Mouse (Mus musculus) liver, embryonic 14.5 days (tissue): ENCODE measurements around the gene Vmn1r138. TPM values are rescaled to one million over a fixed set of nuclear protein-coding genes. Genes with fewer than 3 reads are reported as not detected.
"Not testable (repeated sequence)": the region's sequence is repeated elsewhere in the genome, so short reads cannot be mapped to it uniquely, and the experiment has no call there.

Experiments
- ATAC-seq: fragments of 200-750 bp; cut with Nextera tagmentation; 2 replicates; pipeline ENCODE4 v1.8.0; 2017; ENCODE audit warnings: moderate number of reproducible peaks, mild to moderate bottlenecking, moderate library complexity; ENCODE audit not compliant: insufficient read depth
- DNase-seq, 3 experiments: peaks; one replicate each; pipeline ENCODE4 v3.0.0-alpha.2; 2012 to 2013; ENCODE audit warnings: low read depth in 3 of 3, low spot score in 3 of 3
- H3K27ac ChIP-seq: fragments of 300-500 bp; sonication (generic); 2 replicates; pipeline ENCODE4 v1.5.1; 2014; ENCODE audit warnings: moderate library complexity, mild to moderate bottlenecking, control low read depth, inconsistent platforms
- H3K27me3 ChIP-seq: fragments of 300-500 bp; sonication (generic); 2 replicates; pipeline ENCODE4 v1.6.1; 2014; ENCODE audit warnings: mild to moderate bottlenecking, low read length, moderate library complexity; ENCODE audit not compliant: control insufficient read depth, insufficient read depth
- H3K36me3 ChIP-seq: fragments of 300-500 bp; sonication (generic); replicated peaks from 2 replicates; pipeline ENCODE4 v1.6.1; 2014; ENCODE audit warnings: low read depth; ENCODE audit not compliant: control insufficient read depth, insufficient read depth
- H3K4me1 ChIP-seq, 2 experiments: fragments of 200-500 bp in 1 of 2; fragments of 300-500 bp in 1 of 2; sonication (generic) in 1 of 2; replicated peaks; 2 replicates each; pipeline ENCODE4 v1.6.1; 2012 to 2014; ENCODE audit warnings: antibody characterized with exemption in 1 of 2, inconsistent platforms in 1 of 2, low read length in 1 of 2; ENCODE audit not compliant: control insufficient read depth in 2 of 2, insufficient read depth in 2 of 2
- H3K4me2 ChIP-seq: fragments of 300-500 bp; sonication (generic); 2 replicates; pipeline ENCODE4 v1.6.1; 2014; ENCODE audit warnings: low read depth, mild to moderate bottlenecking, control low read depth, moderate library complexity
- H3K4me3 ChIP-seq, 2 experiments: fragments of 200-500 bp in 1 of 2; fragments of 300-500 bp in 1 of 2; sonication (generic) in 1 of 2; 2 replicates each; pipeline ENCODE4 v1.5.1; 2012 to 2014; ENCODE audit warnings: low read depth in 2 of 2, low read length in 2 of 2, mild to moderate bottlenecking in 2 of 2, control low read depth in 1 of 2, inconsistent platforms in 1 of 2, moderate library complexity in 1 of 2; ENCODE audit not compliant: insufficient read depth in 1 of 2
- H3K9ac ChIP-seq: fragments of 300-500 bp; sonication (generic); replicated peaks from 2 replicates; pipeline ENCODE4 v1.6.1; 2014; ENCODE audit warnings: mild to moderate bottlenecking, control low read depth, moderate library complexity
- H3K9me3 ChIP-seq: fragments of 300-500 bp; sonication (generic); 2 replicates; pipeline ENCODE4 v1.6.1; 2016; ENCODE audit warnings: low read length, mixed read lengths; ENCODE audit not compliant: control insufficient read depth
- WGBS: fragments of 180-500 bp; shearing (Covaris S2); extraction: QIAGEN DNeasy Blood & Tissue Kit; methylation state at CpG from one replicate; pipeline ENCODE4 v1.1.7; 2014; ENCODE audit not compliant: insufficient replicate concordance; 5-methylcytosine and 5-hydroxymethylcytosine counted together
- polyA plus RNA-seq, 2 experiments: library from polyadenylated mRNA; depleted of rRNA in 1 of 2; stranded (reverse) in 1 of 2; unstranded in 1 of 2; fragments of >200 nt; fragmentation: Nextera tagmentation in 1 of 2; extraction: Ambion mirVana in 1 of 2; gene quantifications; 2 replicates each; pipeline versions ENCODE4 v1.2.1 to v1.2.3; 2012 to 2014

Gene Vmn1r138
- polyA plus RNA-seq (2012; rRNA removed) (not detected in 2 replicates), polyA plus RNA-seq (2014; fragmentation: Nextera tagmentation; extraction: Ambion mirVana) (not detected in 2 replicates)

DNA sequence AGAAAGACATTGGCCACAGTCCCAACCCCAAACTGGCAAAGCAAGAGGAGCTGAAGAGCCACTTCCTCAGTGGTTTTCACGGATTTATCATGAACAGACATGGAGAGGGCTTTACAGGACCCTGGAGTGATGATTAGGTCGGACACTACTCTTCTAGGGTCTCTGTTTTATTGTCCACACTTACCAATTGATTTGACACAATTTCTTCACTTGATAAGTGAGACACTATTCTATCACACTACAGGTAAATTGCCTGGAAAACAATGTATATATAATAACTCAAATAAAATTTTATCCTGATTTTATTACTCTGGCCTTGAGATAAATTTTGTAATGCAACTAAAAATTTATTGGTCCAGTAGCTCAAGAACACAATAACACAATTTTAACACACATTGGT is at the start of gene Vmn1r138:
TSS of gene Vmn1r138 (minus strand) at position 101 of the 400 bp plus-strand sequence.
- H3K9ac ChIP-seq, H3K36me3 ChIP-seq, H3K27me3 ChIP-seq, H3K9me3 ChIP-seq, H3K27ac ChIP-seq, ATAC-seq, H3K4me3 ChIP-seq, H3K4me1 ChIP-seq, DNase-seq, H3K4me2 ChIP-seq: not testable (repeated sequence)
- no CpG with 5 or more reads among the region's 2 CpGs for WGBS

DNA sequence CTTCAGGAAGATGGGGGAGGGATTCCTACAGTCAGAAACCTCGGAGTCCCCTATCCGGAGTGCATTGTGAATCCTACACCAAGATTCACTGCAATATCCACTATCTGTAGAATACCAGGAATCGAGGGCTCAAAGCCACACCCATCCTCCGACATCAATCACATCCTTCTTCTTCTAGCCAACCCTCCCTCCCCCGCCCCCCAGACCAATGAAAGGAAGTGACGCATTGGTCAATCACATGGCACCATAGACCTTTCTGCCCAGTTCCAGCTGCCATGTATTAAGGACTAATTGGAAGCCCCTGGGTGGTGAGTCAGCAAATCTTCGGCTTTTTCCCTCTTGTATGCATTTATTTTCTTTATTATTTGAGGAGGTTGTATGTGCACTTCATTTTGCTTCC is 40.1 kb upstream of the Vmn1r138 start, which contains the start of gene Vmn1r139:
TSS of gene Vmn1r139 (plus strand) at position 301 of the 400 bp plus-strand sequence.
- not testable (repeated sequence) for H3K27ac ChIP-seq, H3K4me1 ChIP-seq, ATAC-seq, H3K9me3 ChIP-seq, H3K4me2 ChIP-seq, H3K4me3 ChIP-seq, H3K27me3 ChIP-seq, DNase-seq, H3K9ac ChIP-seq, H3K36me3 ChIP-seq
- WGBS = no CpG with 5 or more reads among the region's 7 CpGs

DNA sequence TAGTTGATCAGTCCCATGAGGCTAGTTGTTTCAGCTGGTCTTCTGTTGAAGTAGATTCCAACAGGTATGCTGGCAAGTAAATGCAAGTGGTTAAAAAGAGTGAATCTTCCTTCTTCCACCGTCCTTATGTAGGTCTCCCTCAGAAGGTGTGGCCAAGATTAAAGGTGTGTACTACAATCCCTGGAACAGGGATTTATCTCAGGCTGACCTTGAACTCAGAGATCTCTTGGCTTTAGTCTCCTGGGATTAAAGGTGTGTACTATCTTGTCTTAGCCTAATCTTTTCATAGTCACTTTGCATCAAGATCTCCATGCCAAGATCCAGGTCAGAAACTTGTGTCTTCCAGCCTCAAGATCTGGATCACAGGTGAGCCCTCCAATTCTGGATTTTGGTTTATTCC is 27.5 kb upstream of the Vmn1r138 start, which contains the start of gene Gm6176:
TSS of gene Gm6176 (minus strand) at position 101 of the 400 bp plus-strand sequence.
- not testable (repeated sequence) for H3K9ac ChIP-seq, H3K27me3 ChIP-seq, H3K4me3 ChIP-seq, H3K27ac ChIP-seq, H3K36me3 ChIP-seq, ATAC-seq, H3K4me2 ChIP-seq, DNase-seq, H3K9me3 ChIP-seq, H3K4me1 ChIP-seq
- no CpG with 5 or more reads among the region's 1 CpGs for WGBS

DNA sequence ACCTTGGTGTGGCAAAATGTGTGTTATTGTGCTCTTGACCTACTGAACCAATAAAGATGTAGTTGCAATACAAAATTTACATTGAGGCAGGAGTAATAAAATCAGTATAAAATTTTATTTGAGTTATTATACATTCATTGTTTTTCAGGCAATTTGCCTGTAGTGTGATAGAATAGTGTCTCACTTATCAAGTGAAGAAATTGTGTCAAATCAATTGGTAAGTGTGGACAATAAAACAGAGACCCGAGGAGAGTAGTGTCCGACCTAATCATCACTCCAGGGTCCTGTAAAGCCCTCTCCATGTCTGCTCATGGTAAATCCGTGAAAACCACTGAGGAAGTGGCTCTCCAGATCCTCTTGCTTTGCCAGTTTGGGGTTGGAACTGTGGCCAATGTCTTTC is 34.4 kb downstream of the Vmn1r138 start, which contains the start of gene Vmn1r137:
TSS of gene Vmn1r137 (plus strand) at position 301 of the 400 bp plus-strand sequence.
- H3K4me1 ChIP-seq, H3K4me2 ChIP-seq, H3K9me3 ChIP-seq, H3K4me3 ChIP-seq, H3K27ac ChIP-seq, ATAC-seq, H3K9ac ChIP-seq, H3K27me3 ChIP-seq, DNase-seq, H3K36me3 ChIP-seq: not testable (repeated sequence)
- whole genome bisulfite sequencing = no CpG with 5 or more reads among the region's 3 CpGs

Other genes starting within 250 kb of the Vmn1r138 start
- not detected in 2 replicates for gene Gm4177, start 232.2 kb downstream of the Vmn1r138 start, polyA plus RNA-seq (2012; rRNA removed)
- gene Gm4177, start 232.2 kb downstream of the Vmn1r138 start, polyA plus RNA-seq (2014; fragmentation: Nextera tagmentation; extraction: Ambion mirVana) = not detected in 2 replicates
- gene Vmn1r135, start 196.5 kb downstream of the Vmn1r138 start, polyA plus RNA-seq (2012; rRNA removed) = not detected in 2 replicates
- gene Vmn1r135, start 196.5 kb downstream of the Vmn1r138 start, polyA plus RNA-seq (2014; fragmentation: Nextera tagmentation; extraction: Ambion mirVana) = not detected in 2 replicates
- gene Gm5725, start 184.6 kb downstream of the Vmn1r138 start, polyA plus RNA-seq (2012; rRNA removed) = not detected in 2 replicates
- not detected in 2 replicates for gene Gm5725, start 184.6 kb downstream of the Vmn1r138 start, polyA plus RNA-seq (2014; fragmentation: Nextera tagmentation; extraction: Ambion mirVana)
- gene Gm5891, start 107.6 kb downstream of the Vmn1r138 start, polyA plus RNA-seq (2012; rRNA removed) = not detected in 2 replicates
- gene Gm5891, start 107.6 kb downstream of the Vmn1r138 start, polyA plus RNA-seq (2014; fragmentation: Nextera tagmentation; extraction: Ambion mirVana) = not detected in 2 replicates
- gene Vmn1r137, start 34.3 kb downstream of the Vmn1r138 start, polyA plus RNA-seq (2012; rRNA removed) = not detected in 2 replicates
- not detected in 2 replicates for gene Vmn1r137, start 34.3 kb downstream of the Vmn1r138 start, polyA plus RNA-seq (2014; fragmentation: Nextera tagmentation; extraction: Ambion mirVana)
- not detected in 2 replicates for gene Gm6176, start 27.4 kb upstream of the Vmn1r138 start, polyA plus RNA-seq (2012; rRNA removed)
- not detected in 2 replicates for gene Gm6176, start 27.4 kb upstream of the Vmn1r138 start, polyA plus RNA-seq (2014; fragmentation: Nextera tagmentation; extraction: Ambion mirVana)
- not detected in 2 replicates for gene Vmn1r139, start 40.2 kb upstream of the Vmn1r138 start, polyA plus RNA-seq (2012; rRNA removed)
- not detected in 2 replicates for gene Vmn1r139, start 40.2 kb upstream of the Vmn1r138 start, polyA plus RNA-seq (2014; fragmentation: Nextera tagmentation; extraction: Ambion mirVana)
- not detected in 2 replicates for gene Gm16451, start 89.3 kb upstream of the Vmn1r138 start, polyA plus RNA-seq (2012; rRNA removed)
- not detected in 2 replicates for gene Gm16451, start 89.3 kb upstream of the Vmn1r138 start, polyA plus RNA-seq (2014; fragmentation: Nextera tagmentation; extraction: Ambion mirVana)
- not detected in 2 replicates for gene Gm10666, start 105.8 kb upstream of the Vmn1r138 start, polyA plus RNA-seq (2012; rRNA removed)
- not detected in 2 replicates for gene Gm10666, start 105.8 kb upstream of the Vmn1r138 start, polyA plus RNA-seq (2014; fragmentation: Nextera tagmentation; extraction: Ambion mirVana)
- not detected in 2 replicates for gene Vmn1r142, start 135.1 kb upstream of the Vmn1r138 start, polyA plus RNA-seq (2012; rRNA removed)
- not detected in 2 replicates for gene Vmn1r142, start 135.1 kb upstream of the Vmn1r138 start, polyA plus RNA-seq (2014; fragmentation: Nextera tagmentation; extraction: Ambion mirVana)
- gene Vmn1r143, start 160.5 kb upstream of the Vmn1r138 start, polyA plus RNA-seq (2012; rRNA removed) = not detected in 2 replicates
- not detected in 2 replicates for gene Vmn1r143, start 160.5 kb upstream of the Vmn1r138 start, polyA plus RNA-seq (2014; fragmentation: Nextera tagmentation; extraction: Ambion mirVana)
- gene Gm8653, start 172.4 kb upstream of the Vmn1r138 start, polyA plus RNA-seq (2012; rRNA removed) = not detected in 2 replicates
- gene Gm8653, start 172.4 kb upstream of the Vmn1r138 start, polyA plus RNA-seq (2014; fragmentation: Nextera tagmentation; extraction: Ambion mirVana) = not detected in 2 replicates
- gene Gm8453, start 200.6 kb upstream of the Vmn1r138 start, polyA plus RNA-seq (2012; rRNA removed) = not detected in 2 replicates
- not detected in 2 replicates for gene Gm8453, start 200.6 kb upstream of the Vmn1r138 start, polyA plus RNA-seq (2014; fragmentation: Nextera tagmentation; extraction: Ambion mirVana)